Mouse (Mus musculus) heart, postnatal 0 days (tissue): Measurements from ENCODE around the gene Xrn1.

Experiments used
- CTCF ChIP-seq: IDR thresholded peaks from 2 replicates; pipeline ENCODE4 v1.5.1; 2016; ENCODE audit warnings: antibody characterized with exemption, control low read depth, low read depth
- EP300 ChIP-seq: IDR thresholded peaks from 2 replicates; pipeline ENCODE4 v1.6.1; 2016; ENCODE audit warnings: antibody characterized with exemption, low read depth

DNA sequence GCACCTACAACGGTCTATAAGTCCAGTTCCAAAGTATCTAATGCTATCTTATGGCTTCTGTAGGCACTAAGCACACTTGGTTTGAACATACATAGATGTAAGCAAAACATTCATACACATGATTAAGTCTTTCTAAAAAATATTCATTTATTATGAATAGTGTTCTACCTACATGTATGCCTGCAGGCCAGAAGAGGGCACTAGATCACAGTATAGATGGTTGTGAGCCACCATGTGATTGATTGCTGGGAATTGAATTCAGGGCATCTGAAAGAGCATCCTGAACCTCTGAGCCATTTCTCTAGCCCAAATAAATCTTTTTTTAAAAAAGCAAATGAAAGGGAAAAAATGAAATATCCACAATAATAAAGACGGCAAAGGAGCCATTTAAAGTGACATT, 37.7 kb downstream of the Xrn1 start:
- TF ChIP-seq CTCF, result no peak
- no peak for TF ChIP-seq EP300
